Comparison of ENCODE assay signal across 10 mouse cellular contexts in genomic region chr4:120616199-120617025, GRCm38 (mm10). TPM values are rescaled to one million over a fixed set of nuclear protein-coding genes. Genes with fewer than 3 reads are reported as not detected.
DNase-seq lines count a peak whose midpoint lies in the region; ATAC-seq and TF ChIP-seq lines count a peak whose summit lies in the region.
"Had no signal": no experiment of that assay in that cellular context is flagged by ENCODE, and none has a peak within 500 bp of the region (broad histone marks: within the 10 kb centered on the region; RNA-seq: fewer than 3 reads in every experiment).

No protein-coding gene starts in this region.

- peaks cover 49% of the 10 kb centered on the region for H3K4me1 ChIP-seq in embryonic facial prominence, embryonic 10.5 days

- no peaks in the 10 kb centered on the region for H3K9me3 ChIP-seq in embryonic facial prominence, embryonic 10.5 days
- H3K9me3 ChIP-seq: embryonic facial prominence, embryonic 12.5 days; hindbrain, embryonic 12.5 days had no signal

- 62% methylated on average over 13 of the region's 13 CpGs for WGBS in embryonic facial prominence, embryonic 10.5 days

- DNase-seq in left cerebral cortex, adult 2 months (ENCODE audit: extremely low spot score in 1 of 2, low spot score in 2 of 2) = no peak
- DNase-seq in left cerebral cortex, postnatal 10 days (ENCODE audit: extremely low spot score in 1 of 2, low spot score in 2 of 2) = no peak
- peak; percentile 55 for DNase-seq in R1 (ENCODE audit: low read depth, low spot score)
- DNase-seq in embryonic facial prominence, embryonic 10.5 days (ENCODE audit: low spot score) = no peak
- DNase-seq in lung, postnatal 25 days (ENCODE audit: low spot score) = peak; percentile 49
- DNase-seq in right cerebral cortex, adult 18-20 months = no peak
- no peak for DNase-seq in left cerebral cortex, adult 9 months (ENCODE audit: low spot score in 2 of 2)

- no peak for ATAC-seq in inflammation-experienced regulatory T-cells, adult 6 months

- H3K27ac ChIP-seq in left cerebral cortex, adult 2 months = peak overlapping the region; percentile 74; the same call in 1 of the 2 replicates
- peak overlapping the region; percentile 59 for H3K27ac ChIP-seq in embryonic facial prominence, embryonic 10.5 days (replicated peaks)
- H3K27ac ChIP-seq: embryonic facial prominence, embryonic 12.5 days had no signal

- peaks cover 4% of the 10 kb centered on the region; the same call in 1 of the 2 replicates for H3K27me3 ChIP-seq in embryonic facial prominence, embryonic 10.5 days (replicated peaks; ENCODE audit: low read depth, poor library complexity, severe bottlenecking)
- H3K27me3 ChIP-seq: hindbrain, embryonic 12.5 days had no signal

- TF ChIP-seq CTCF in left cerebral cortex, adult 2 months (IDR thresholded peaks at IDR 0.05) = no peak

- intact Hi-C loops in left cerebral cortex, adult 2 months (cut with DNase I) = no loop called here
- intact Hi-C loops in left cerebral cortex, postnatal 10 days (cut with DNase I) = loop anchor here (5.0 kb wide), 1 partner anchor 46 kb away; no protein-coding TSS in a partner anchor

- no peak overlapping the region for H3K4me3 ChIP-seq in left cerebral cortex, adult 2 months
- no peak overlapping the region for H3K4me3 ChIP-seq in embryonic facial prominence, embryonic 10.5 days
- H3K4me3 ChIP-seq: embryonic facial prominence, embryonic 12.5 days; hindbrain, embryonic 12.5 days had no signal

- no peaks in the 10 kb centered on the region for H3K36me3 ChIP-seq in embryonic facial prominence, embryonic 10.5 days (replicated peaks)
- H3K36me3 ChIP-seq: embryonic facial prominence, embryonic 12.5 days; hindbrain, embryonic 12.5 days had no signal

RNA-seq across cellular contexts. Expression of gene Gm8439, which starts 27.9 kb away (rescaled TPM):
- not detected for total RNA-seq in left cerebral cortex, adult 2 months (2021)
- total RNA-seq in left cerebral cortex, postnatal 10 days (2021) = not detected
- not detected in 2 replicates for polyA plus RNA-seq in embryonic facial prominence, embryonic 10.5 days (2016; fragmentation: Nextera tagmentation; extraction: Ambion mirVana)
- polyA plus RNA-seq in inflammation-experienced regulatory T-cells, adult 6 months (2017; shearing (Covaris generic)) = not detected
- polyA plus RNA-seq: embryonic facial prominence, embryonic 12.5 days; hindbrain, embryonic 12.5 days had no signal

RNA-seq across cellular contexts. Expression of gene Ctps, which starts 46.3 kb away (rescaled TPM):
- 10 to 100 TPM; 40.0 to 42.4 TPM for total RNA-seq in left cerebral cortex, adult 2 months (2021)
- 10 to 100 TPM; 62.2 to 62.5 TPM for total RNA-seq in left cerebral cortex, postnatal 10 days (2021)
- polyA plus RNA-seq in embryonic facial prominence, embryonic 10.5 days (2016; fragmentation: Nextera tagmentation; extraction: Ambion mirVana) = 135 and 145 TPM in 2 replicates
- 10 to 100 TPM; 12.5 to 20.2 (median 18.8) TPM for polyA plus RNA-seq in inflammation-experienced regulatory T-cells, adult 6 months (2017; shearing (Covaris generic))

RNA-seq across cellular contexts. Expression of gene Cited4, which starts 50.0 kb away (rescaled TPM):
- total RNA-seq in left cerebral cortex, adult 2 months (2021) = 10 to 100 TPM; 17.9 to 20.2 TPM
- 1 to 10 TPM; 7.0 to 9.0 TPM for total RNA-seq in left cerebral cortex, postnatal 10 days (2021)
- 9.9 and 10.3 TPM in 2 replicates for polyA plus RNA-seq in embryonic facial prominence, embryonic 10.5 days (2016; fragmentation: Nextera tagmentation; extraction: Ambion mirVana)
- under 1 TPM in 1 of 3 experiments, not detected in 2; 0.46 TPM for polyA plus RNA-seq in inflammation-experienced regulatory T-cells, adult 6 months (2017; shearing (Covaris generic))

Comparison
In these comparisons a context has a peak if more than half of its experiments do, and no peak if none do; other contexts are left out.
1. DNase-seq: peak in R1 (single experiment) and lung, postnatal 25 days (single experiment); none in left cerebral cortex, adult 2 months (0 of 2), left cerebral cortex, postnatal 10 days (0 of 2), embryonic facial prominence, embryonic 10.5 days (single experiment), right cerebral cortex, adult 18-20 months (single experiment) and left cerebral cortex, adult 9 months (0 of 2).